Mouse (Mus musculus) kidney, adult 11 months (tissue): ENCODE data around the gene Nhlrc1.
A peak's percentile ranks its signal among the peaks of the same experiment; 100 is the strongest.

Experiments used
- DNase-seq: peaks from one replicate; pipeline ENCODE4 v3.0.0; 2022

The Nhlrc1 gene

DNA sequence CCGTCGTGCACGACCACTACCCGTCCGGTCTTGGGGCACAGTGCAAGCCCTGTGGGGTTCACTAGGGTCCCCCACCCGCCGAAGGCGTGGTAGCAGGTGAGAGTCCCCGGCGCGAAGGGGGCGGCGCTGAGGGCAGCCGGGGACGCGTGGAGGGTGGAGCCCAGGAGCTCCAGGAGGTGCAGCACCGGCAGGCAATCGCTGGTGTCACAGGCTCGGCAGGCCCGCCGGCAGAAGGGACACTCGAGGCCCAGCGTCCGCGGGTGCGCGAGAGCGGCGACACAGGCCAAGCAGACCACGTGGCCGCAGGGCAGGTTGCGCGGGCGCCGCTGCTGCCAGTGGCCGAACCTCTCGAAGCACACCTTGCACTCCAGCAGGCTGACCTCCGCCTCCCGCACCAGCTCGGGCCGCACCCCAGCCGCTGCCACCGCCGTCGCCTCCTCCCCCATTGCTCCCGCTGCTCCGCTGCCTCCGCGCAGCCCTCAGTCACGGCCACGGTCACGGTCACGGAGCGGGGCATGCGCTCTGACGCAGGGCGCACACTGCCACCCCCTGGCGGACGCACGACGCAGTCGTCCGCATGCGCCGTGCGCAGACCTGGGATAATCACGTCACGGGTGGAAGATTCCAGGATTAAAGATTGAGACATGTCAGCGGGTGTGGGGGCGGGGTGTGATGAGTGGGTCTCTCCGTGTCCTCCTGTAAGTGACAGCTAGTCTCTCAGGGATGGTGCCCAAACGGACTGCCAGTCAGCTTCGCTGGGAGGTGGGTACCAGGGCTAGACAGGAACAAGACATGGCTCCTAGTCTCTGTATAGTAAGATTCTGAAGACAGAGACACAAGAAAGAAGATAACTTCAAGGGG lies at the start of gene Nhlrc1:
Nhlrc1 (minus strand) TSS at position 517 of the 861 bp plus-strand sequence.
- DNase-seq: peak; percentile 73

GRCm38 (mm10) chr13:47063985-47064760 lies 49.5 kb upstream of the Nhlrc1 start:
- no peak for DNase-seq

- DNase-seq: no peak
Observed at GRCm38 (mm10) chr13:47062756-47063155, 48.1 kb upstream of the Nhlrc1 start.

GRCm38 (mm10) chr13:47056781-47057180 lies 42.1 kb upstream of the Nhlrc1 start:
- DNase-seq: no peak

DNA sequence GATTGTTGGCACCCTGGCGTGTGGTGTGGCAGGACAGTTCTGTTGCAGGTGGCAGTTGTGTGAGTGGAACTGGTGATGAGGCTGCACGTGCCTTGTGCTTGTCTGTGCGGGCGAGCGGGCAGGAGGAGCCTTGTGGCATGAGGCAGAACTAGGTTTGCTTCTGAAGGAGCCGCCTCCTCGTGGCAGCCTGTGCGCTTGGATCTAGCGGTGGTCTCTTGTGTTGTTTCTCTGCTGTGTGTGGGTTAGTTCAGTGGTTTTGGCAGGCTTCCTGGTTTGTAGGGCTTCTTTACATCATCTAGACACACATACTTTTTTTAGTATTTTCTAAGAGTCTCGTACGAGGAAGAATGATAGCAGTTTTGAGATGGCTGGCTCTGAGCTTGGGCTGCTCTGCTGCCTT lies 41.5 kb upstream of the Nhlrc1 start:
- no peak for DNase-seq

DNA sequence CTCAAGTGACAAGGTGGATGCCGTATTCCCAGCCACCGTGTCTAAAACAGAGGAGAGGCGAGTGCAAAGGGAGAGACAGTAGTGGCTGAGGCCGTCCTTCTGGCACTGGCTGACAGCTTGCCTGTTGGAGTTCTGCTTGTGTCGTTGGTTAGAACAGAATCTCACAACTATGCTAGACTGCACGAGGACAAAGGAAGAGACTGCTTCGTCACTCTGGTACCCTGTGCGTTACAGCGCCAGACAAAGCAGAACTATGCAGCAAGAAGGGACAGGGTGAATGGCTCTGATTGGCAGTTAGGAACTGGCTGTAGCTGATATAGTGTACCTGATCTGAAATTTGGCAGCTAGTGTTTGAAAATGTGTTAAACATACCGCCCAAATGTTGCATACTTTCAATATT lies 39.3 kb upstream of the Nhlrc1 start:
- DNase-seq: no peak

GRCm38 (mm10) chr13:47050009-47050408 lies 35.4 kb upstream of the Nhlrc1 start:
- DNase-seq: no peak

GRCm38 (mm10) chr13:47047996-47048395 lies 33.3 kb upstream of the Nhlrc1 start:
- DNase-seq: peak; percentile 54

DNA sequence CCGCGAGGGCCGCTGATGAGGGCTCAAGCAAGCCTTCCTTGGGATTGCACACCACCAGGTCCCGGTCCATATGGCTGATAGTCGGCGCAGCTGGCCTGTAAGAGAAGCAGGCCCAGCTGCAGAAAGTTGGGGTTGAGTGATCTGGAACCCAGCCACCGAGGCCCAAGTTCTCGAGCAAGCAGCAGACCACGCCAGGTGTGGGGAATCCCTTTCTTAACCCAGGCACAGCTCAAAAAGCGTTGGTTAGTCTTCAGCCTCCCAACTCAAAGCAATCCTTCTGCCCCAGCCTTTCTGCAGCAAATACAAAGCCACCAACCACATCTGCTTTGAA lies 29.9 kb upstream of the Nhlrc1 start, which contains the start of gene Tpmt:
Tpmt (minus strand) TSS at position 121 of the 331 bp plus-strand sequence.
- DNase-seq: peak; percentile 37

- no peak for DNase-seq
Observed at GRCm38 (mm10) chr13:47043833-47044616, 29.4 kb upstream of the Nhlrc1 start.

DNA sequence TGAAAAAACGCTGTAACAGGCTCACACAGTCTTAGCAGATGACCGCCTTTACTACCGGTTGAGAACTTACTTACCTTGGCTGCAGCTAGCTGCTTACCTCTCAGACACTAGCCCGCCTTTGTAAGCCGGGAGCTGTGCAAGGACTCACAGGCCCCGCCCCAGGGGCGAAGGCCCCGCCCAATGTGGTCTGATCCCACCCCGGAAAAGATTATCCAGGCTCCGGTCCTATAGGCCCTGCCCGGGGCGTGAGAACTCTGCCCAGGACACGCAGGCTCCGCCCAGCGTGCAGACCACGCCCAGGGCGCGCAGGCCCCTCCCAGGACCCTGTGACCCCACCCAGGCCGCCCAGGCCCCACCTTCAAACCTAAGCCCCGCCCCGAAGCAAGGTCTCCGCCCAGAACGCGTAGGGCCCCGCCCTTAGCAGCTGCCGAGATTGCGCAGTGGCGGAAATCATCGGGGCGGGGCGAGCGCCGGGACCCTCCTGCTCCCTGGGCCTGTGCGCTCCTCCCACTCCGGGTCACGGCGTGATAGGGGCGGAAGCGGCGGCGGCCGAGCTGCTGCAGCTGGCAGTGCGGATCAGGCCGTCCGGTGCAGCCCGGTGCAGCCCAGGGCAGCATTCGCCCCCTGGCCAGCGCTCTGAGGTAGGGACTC lies 28.5 kb upstream of the Nhlrc1 start, which contains the start of gene Kdm1b:
Kdm1b (plus strand) TSS at position 470 of the 651 bp plus-strand sequence.
- DNase-seq: peak; percentile 99

- DNase-seq: peak; percentile 40
Observed at GRCm38 (mm10) chr13:47042024-47042633, 27.5 kb upstream of the Nhlrc1 start.

- peak; percentile 31 for DNase-seq
Observed at GRCm38 (mm10) chr13:47040061-47040460, 25.4 kb upstream of the Nhlrc1 start.

GRCm38 (mm10) chr13:47037946-47038345 lies 23.3 kb upstream of the Nhlrc1 start:
- no peak for DNase-seq

GRCm38 (mm10) chr13:47033602-47034001 lies 19.0 kb upstream of the Nhlrc1 start:
- no peak for DNase-seq

GRCm38 (mm10) chr13:47030376-47031107 lies 15.9 kb upstream of the Nhlrc1 start:
- peak; percentile 70 for DNase-seq

- DNase-seq: no peak
Observed at GRCm38 (mm10) chr13:47020798-47021197, 6.1 kb upstream of the Nhlrc1 start.

GRCm38 (mm10) chr13:47019774-47020173 lies 5.1 kb upstream of the Nhlrc1 start:
- DNase-seq: peak; percentile 23

- DNase-seq: peak; percentile 36
Observed at GRCm38 (mm10) chr13:47017259-47017658, 2.6 kb upstream of the Nhlrc1 start.

DNA sequence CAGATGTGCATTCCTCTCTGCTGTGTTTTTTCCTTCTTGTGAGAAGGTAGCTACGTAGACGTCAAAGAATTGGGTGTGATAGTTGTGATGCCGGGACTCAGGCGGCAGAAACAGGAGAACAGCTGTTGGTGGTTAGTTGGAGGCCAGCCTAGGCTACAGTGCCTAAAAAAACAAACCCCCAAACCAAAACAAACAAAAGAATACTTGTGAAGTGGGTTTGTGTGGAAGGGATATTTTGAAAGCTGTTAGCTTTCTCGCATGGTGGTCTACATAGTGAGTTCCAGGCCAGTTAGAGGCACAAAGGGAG lies 498 bp upstream of the Nhlrc1 start:
- no peak for DNase-seq

GRCm38 (mm10) chr13:47013740-47014139 lies 910 bp downstream of the Nhlrc1 start:
- no peak for DNase-seq

DNA sequence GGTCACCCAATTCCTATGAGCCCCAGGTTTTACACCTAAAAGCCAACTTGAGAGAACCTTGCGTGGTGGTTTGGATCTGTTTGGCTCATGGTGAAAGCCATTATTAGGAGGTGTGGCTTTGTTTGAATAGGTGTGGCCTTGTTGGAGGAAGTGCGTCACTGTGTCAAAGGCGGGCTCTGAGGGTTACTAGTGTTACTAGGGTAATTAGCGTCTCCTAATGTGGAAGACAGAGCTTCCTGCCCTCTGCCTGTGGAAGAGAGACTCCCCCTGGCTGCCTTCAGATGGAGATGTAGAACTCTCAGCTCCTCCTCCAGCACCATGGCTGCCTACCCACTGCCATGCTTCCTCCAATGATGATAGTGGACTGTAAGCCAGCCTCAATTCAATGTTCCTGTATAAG lies 13.1 kb downstream of the Nhlrc1 start:
- DNase-seq: no peak
